Mouse (Mus musculus) testis, adult 2 months (tissue): ENCODE data around the gene Hspa1l. TPM values are rescaled to one million over a fixed set of nuclear protein-coding genes. Genes with fewer than 3 reads are reported as not detected.

Experiments used
- H3K27ac ChIP-seq: fragments of 200-500 bp; 2 replicates; pipeline ENCODE4 v1.5.1; 2012; ENCODE audit warnings: low read depth, low read length; ENCODE audit not compliant: control insufficient read depth, insufficient read depth
- H3K27me3 ChIP-seq: fragments of 200-500 bp; 2 replicates; pipeline ENCODE4 v1.6.1; 2012; ENCODE audit warnings: mild to moderate bottlenecking, low read length, moderate library complexity; ENCODE audit not compliant: control insufficient read depth, insufficient read depth
- H3K36me3 ChIP-seq: fragments of 200-500 bp; 2 replicates; pipeline ENCODE4 v1.6.1; 2012; ENCODE audit warnings: mild to moderate bottlenecking, low read length; ENCODE audit not compliant: control insufficient read depth, insufficient read depth
- H3K4me1 ChIP-seq: fragments of 200-500 bp; 2 replicates; pipeline ENCODE4 v1.6.1; 2012; ENCODE audit warnings: low read length; ENCODE audit not compliant: control insufficient read depth, insufficient read depth
- H3K4me3 ChIP-seq: fragments of 200-500 bp; 2 replicates; pipeline ENCODE4 v1.5.1; 2012; ENCODE audit warnings: low read depth, mild to moderate bottlenecking, low read length, moderate library complexity, mixed read lengths; ENCODE audit not compliant: control insufficient read depth
- CTCF ChIP-seq: fragments of 200-500 bp; IDR thresholded peaks from 2 replicates; pipeline ENCODE4 v1.5.1; 2012; ENCODE audit warnings: low read depth, mild to moderate bottlenecking, inconsistent platforms, low read length, moderate library complexity; ENCODE audit not compliant: control insufficient read depth, insufficient read depth, insufficient replicate concordance
- POLR2A ChIP-seq: fragments of 200-500 bp; IDR thresholded peaks from 2 replicates; pipeline ENCODE4 v1.6.1; 2012; ENCODE audit warnings: low read depth, mild to moderate bottlenecking, inconsistent platforms, low read length, moderate library complexity; ENCODE audit not compliant: control insufficient read depth
- polyA plus RNA-seq: library from polyadenylated mRNA; depleted of rRNA; stranded (reverse); fragments of >200 nt; gene quantifications from 2 replicates; pipeline ENCODE4 v1.2.3, GENCODE M21; 2012

The Hspa1l gene
- polyA plus RNA-seq, 1 experiment, result 718 TPM

- Histone ChIP-seq H3K27ac (no peak overlapping the region), H3K36me3 (peaks cover 3% of the 10 kb centered on the region), H3K4me1 (peaks cover 1% of the 10 kb centered on the region), H3K4me3 (no peak overlapping the region), H3K27me3 (no peaks in the 10 kb centered on the region)
- TF ChIP-seq POLR2A (no peak), CTCF (no peak)
Observed at GRCm38 (mm10) chr17:35007387-35007991, 35.0 kb downstream of the Hspa1l start.

GRCm38 (mm10) chr17:35009586-35009985 lies 37.1 kb downstream of the Hspa1l start:
- Histone ChIP-seq H3K4me3 (no peak overlapping the region), H3K27me3 (no peaks in the 10 kb centered on the region), H3K4me1 (no peaks in the 10 kb centered on the region), H3K36me3 (peaks cover 3% of the 10 kb centered on the region), H3K27ac (no peak overlapping the region)
- TF ChIP-seq CTCF (no peak), POLR2A (no peak)

- Histone ChIP-seq H3K27me3 (no peaks in the 10 kb centered on the region), H3K4me1 (no peaks in the 10 kb centered on the region), H3K36me3 (no peaks in the 10 kb centered on the region; the same call in 1 of the 2 replicates), H3K4me3 (no peak overlapping the region), H3K27ac (no peak overlapping the region)
- TF ChIP-seq POLR2A (no peak), CTCF (no peak)
Observed at GRCm38 (mm10) chr17:35011440-35011839, 38.9 kb downstream of the Hspa1l start.

DNA sequence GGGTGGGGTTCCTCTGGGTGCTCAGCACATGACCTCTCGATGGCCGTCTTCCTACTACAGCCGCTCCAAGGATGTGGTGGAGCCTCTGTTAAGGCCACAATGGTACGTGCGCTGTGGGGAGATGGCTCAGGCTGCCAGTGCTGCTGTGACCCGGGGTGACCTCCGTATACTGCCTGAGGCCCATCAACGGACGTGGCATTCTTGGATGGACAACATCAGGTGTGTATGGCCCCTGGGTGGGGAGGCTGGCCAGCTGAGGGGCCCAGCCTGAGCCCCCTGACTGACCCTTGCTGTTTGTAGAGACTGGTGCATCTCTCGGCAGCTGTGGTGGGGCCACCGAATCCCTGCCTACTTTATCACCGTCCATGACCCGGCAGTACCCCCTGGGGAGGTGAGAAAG lies 39.9 kb downstream of the Hspa1l start:
- Histone ChIP-seq H3K4me3 (no peak overlapping the region), H3K36me3 (no peaks in the 10 kb centered on the region; the same call in 1 of the 2 replicates), H3K27ac (no peak overlapping the region), H3K27me3 (no peaks in the 10 kb centered on the region), H3K4me1 (no peaks in the 10 kb centered on the region)
- TF ChIP-seq POLR2A (no peak), CTCF (no peak)

GRCm38 (mm10) chr17:35013221-35013620 lies 40.7 kb downstream of the Hspa1l start:
- Histone ChIP-seq H3K4me3 (no peak overlapping the region), H3K36me3 (no peaks in the 10 kb centered on the region; the same call in 1 of the 2 replicates), H3K27ac (no peak overlapping the region), H3K27me3 (no peaks in the 10 kb centered on the region), H3K4me1 (no peaks in the 10 kb centered on the region)
- TF ChIP-seq POLR2A (no peak), CTCF (no peak)

- H3K27ac ChIP-seq, result no peak overlapping the region
- TF ChIP-seq POLR2A (no peak), CTCF (no peak)
- no peaks in the 10 kb centered on the region for H3K27me3 ChIP-seq
- no peaks in the 10 kb centered on the region; the same call in 1 of the 2 replicates for H3K36me3 ChIP-seq
- H3K4me1 ChIP-seq, result no peaks in the 10 kb centered on the region
- H3K4me3 ChIP-seq, result no peak overlapping the region
Observed at GRCm38 (mm10) chr17:35015296-35015695, 42.8 kb downstream of the Hspa1l start.

DNA sequence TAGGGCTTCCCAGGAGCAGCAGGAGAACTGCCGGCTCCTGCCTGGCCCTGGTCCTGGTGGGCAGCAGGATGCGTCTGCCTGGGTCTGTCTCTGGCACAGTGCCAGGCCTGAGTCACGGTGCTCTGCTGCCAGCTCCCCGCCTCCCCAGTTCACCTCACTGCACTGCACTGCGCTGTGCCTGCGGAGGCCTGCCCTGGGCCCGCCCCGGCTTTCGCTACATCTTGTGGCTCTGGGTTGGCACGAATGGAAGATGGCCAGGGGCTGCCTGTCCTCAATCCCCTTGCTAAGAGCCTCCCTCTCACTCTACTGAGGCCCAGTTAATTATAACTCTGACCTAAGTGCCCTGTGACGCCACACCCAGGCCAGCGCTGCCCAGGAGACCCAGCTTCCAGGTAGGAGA lies 43.9 kb downstream of the Hspa1l start, which contains the start of gene Vwa7:
Gene Vwa7, plus strand, starts transcription at position 204 of the 400 bp plus-strand sequence.
- TF ChIP-seq POLR2A (no peak), CTCF (no peak)
- Histone ChIP-seq H3K36me3 (no peaks in the 10 kb centered on the region; the same call in 1 of the 2 replicates), H3K27ac (no peak within 1 kb of the TSS)

More for the DNA sequence above, 43.9 kb downstream of the Hspa1l start, which contains the start of gene Vwa7:
- peaks cover 3% of the 10 kb centered on the region for H3K4me1 ChIP-seq
- H3K27me3 ChIP-seq, result no peaks in the 10 kb centered on the region
- no peak within 1 kb of the TSS for H3K4me3 ChIP-seq
